Mouse (Mus musculus) liver, embryonic 14.5 days (tissue): ENCODE measurements around the gene Fmnl1. TPM values are rescaled to one million over a fixed set of nuclear protein-coding genes. Genes with fewer than 3 reads are reported as not detected.

ENCODE experiments used
- ATAC-seq: fragments of 200-750 bp; cut with Nextera tagmentation; 2 replicates; pipeline ENCODE4 v1.8.0; 2017; ENCODE audit warnings: moderate number of reproducible peaks, mild to moderate bottlenecking, moderate library complexity; ENCODE audit not compliant: insufficient read depth
- DNase-seq, 3 experiments: peaks; one replicate each; pipeline ENCODE4 v3.0.0-alpha.2; 2012 to 2013; ENCODE audit warnings: low read depth in 3 of 3, low spot score in 3 of 3
- H3K27ac ChIP-seq: fragments of 300-500 bp; sonication (generic); 2 replicates; pipeline ENCODE4 v1.5.1; 2014; ENCODE audit warnings: moderate library complexity, mild to moderate bottlenecking, control low read depth, inconsistent platforms
- H3K27me3 ChIP-seq: fragments of 300-500 bp; sonication (generic); 2 replicates; pipeline ENCODE4 v1.6.1; 2014; ENCODE audit warnings: mild to moderate bottlenecking, low read length, moderate library complexity; ENCODE audit not compliant: control insufficient read depth, insufficient read depth
- H3K36me3 ChIP-seq: fragments of 300-500 bp; sonication (generic); replicated peaks from 2 replicates; pipeline ENCODE4 v1.6.1; 2014; ENCODE audit warnings: low read depth; ENCODE audit not compliant: control insufficient read depth, insufficient read depth
- H3K4me1 ChIP-seq, 2 experiments: fragments of 200-500 bp in 1 of 2; fragments of 300-500 bp in 1 of 2; sonication (generic) in 1 of 2; replicated peaks; 2 replicates each; pipeline ENCODE4 v1.6.1; 2012 to 2014; ENCODE audit warnings: antibody characterized with exemption in 1 of 2, inconsistent platforms in 1 of 2, low read length in 1 of 2; ENCODE audit not compliant: control insufficient read depth in 2 of 2, insufficient read depth in 2 of 2
- H3K4me2 ChIP-seq: fragments of 300-500 bp; sonication (generic); 2 replicates; pipeline ENCODE4 v1.6.1; 2014; ENCODE audit warnings: low read depth, mild to moderate bottlenecking, control low read depth, moderate library complexity
- H3K4me3 ChIP-seq, 2 experiments: fragments of 200-500 bp in 1 of 2; fragments of 300-500 bp in 1 of 2; sonication (generic) in 1 of 2; 2 replicates each; pipeline ENCODE4 v1.5.1; 2012 to 2014; ENCODE audit warnings: low read depth in 2 of 2, low read length in 2 of 2, mild to moderate bottlenecking in 2 of 2, control low read depth in 1 of 2, inconsistent platforms in 1 of 2, moderate library complexity in 1 of 2; ENCODE audit not compliant: insufficient read depth in 1 of 2
- H3K9ac ChIP-seq: fragments of 300-500 bp; sonication (generic); replicated peaks from 2 replicates; pipeline ENCODE4 v1.6.1; 2014; ENCODE audit warnings: mild to moderate bottlenecking, control low read depth, moderate library complexity
- H3K9me3 ChIP-seq: fragments of 300-500 bp; sonication (generic); 2 replicates; pipeline ENCODE4 v1.6.1; 2016; ENCODE audit warnings: low read length, mixed read lengths; ENCODE audit not compliant: control insufficient read depth
- CTCF ChIP-seq: IDR thresholded peaks from 2 replicates; pipeline ENCODE4 v1.5.1; 2016; ENCODE audit warnings: antibody characterized with exemption, low read depth, control low read depth
- EP300 ChIP-seq: IDR thresholded peaks from 2 replicates; pipeline ENCODE4 v1.6.1; 2016; ENCODE audit warnings: antibody characterized with exemption, low read depth
- WGBS: fragments of 180-500 bp; shearing (Covaris S2); extraction: QIAGEN DNeasy Blood & Tissue Kit; methylation state at CpG from one replicate; pipeline ENCODE4 v1.1.7; 2014; ENCODE audit not compliant: insufficient replicate concordance; 5-methylcytosine and 5-hydroxymethylcytosine counted together
- polyA plus RNA-seq, 2 experiments: library from polyadenylated mRNA; depleted of rRNA in 1 of 2; stranded (reverse) in 1 of 2; unstranded in 1 of 2; fragments of >200 nt; fragmentation: Nextera tagmentation in 1 of 2; extraction: Ambion mirVana in 1 of 2; gene quantifications; 2 replicates each; pipeline versions ENCODE4 v1.2.1 to v1.2.3; 2012 to 2014

Fmnl1 gene
- polyA plus RNA-seq, 2 experiments, result 2.3 to 3.5 TPM

DNA sequence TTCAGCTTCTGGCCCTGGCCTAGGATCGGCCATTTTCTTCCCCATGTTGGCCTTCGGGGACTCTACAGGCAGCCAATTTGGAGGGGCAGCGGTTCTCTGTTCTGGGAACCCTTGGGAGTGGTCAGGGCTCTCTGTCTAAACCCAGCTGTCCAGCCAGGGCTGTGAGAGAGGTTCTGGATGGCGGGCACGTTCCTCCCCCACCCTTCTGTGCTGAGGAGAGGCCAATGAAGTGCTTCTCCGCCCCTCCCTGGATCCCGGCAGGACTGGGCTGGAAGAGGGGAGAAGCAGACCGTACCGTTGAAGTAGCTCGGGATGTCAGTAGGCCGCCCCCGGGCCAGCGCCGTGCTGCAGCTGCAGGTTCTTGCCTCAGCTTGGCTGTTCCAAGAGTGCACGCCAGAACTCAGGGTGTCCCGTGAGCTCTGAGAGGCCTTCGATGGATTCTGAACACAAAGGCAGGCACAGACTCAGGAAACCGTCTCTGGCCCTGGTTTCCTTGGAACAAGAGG, 53.1 kb downstream of the Fmnl1 start:
- no peak overlapping the region for H3K27ac ChIP-seq
- ATAC-seq, result no peak
- 72% methylated on average over 18 of the region's 18 CpGs for WGBS

DNA sequence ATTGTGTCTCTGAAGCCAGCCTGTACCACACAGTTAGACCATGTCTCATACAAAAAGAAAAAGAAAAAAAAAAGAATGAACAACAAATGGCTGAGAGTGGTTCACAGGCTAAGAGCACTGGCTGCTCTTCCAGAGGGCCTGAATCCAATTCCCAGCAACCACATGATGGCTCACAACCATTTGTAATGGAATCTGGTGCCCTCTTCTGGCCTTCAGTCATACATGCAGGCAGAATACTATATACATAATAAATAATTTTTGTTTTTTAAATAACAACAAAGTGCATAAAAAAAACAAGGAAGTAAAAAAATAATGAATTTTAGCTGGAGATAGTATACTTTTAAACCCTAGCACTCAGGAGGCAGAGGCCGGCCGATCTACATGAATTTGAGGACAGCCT, 58.7 kb downstream of the Fmnl1 start:
- Histone ChIP-seq H3K27ac (no peak overlapping the region), H3K4me2 (no peak overlapping the region), H3K9ac (no peak overlapping the region), H3K27me3 (no peaks in the 10 kb centered on the region), H3K9me3 (no peaks in the 10 kb centered on the region), H3K36me3 (no peaks in the 10 kb centered on the region), H3K4me3 (no peak overlapping the region), H3K4me1 (no peaks in the 10 kb centered on the region)
- WGBS, result 88% methylated on average over 2 of the region's 2 CpGs
- TF ChIP-seq EP300 (no peak), CTCF (peak; percentile 26)
- no peak for ATAC-seq
- no peak for DNase-seq

More for the DNA sequence above, 53.1 kb downstream of the Fmnl1 start:
- DNase-seq, result no peak
- Histone ChIP-seq H3K4me1 (no peaks in the 10 kb centered on the region), H3K27me3 (no peaks in the 10 kb centered on the region), H3K9ac (no peak overlapping the region), H3K4me2 (no peak overlapping the region), H3K9me3 (no peaks in the 10 kb centered on the region), H3K4me3 (no peak overlapping the region), H3K36me3 (no peaks in the 10 kb centered on the region)
- TF ChIP-seq CTCF (no peak), EP300 (no peak)

DNA sequence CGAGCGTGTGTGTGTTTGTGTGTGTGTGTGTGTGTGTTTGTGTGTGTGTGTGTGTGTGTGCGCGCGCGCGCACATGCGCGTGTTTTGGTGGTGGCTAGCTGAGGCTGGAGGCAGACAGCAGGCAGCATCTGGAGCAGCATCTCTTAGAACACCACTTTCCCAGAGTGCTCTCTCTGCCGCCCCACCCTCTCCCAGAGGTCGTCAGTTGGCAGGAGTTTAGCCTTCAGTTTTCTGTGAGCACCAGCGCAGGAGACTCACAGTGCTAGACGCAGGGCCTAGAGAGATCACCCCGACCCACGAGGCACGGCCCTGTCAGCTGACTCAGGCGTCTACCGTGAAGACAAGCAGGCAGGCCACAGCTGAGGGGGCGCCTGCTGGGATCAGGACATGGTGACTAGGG, 59.7 kb downstream of the Fmnl1 start:
- ATAC-seq (no peak), DNase-seq (no peak)
- 81% methylated on average over 19 of the region's 19 CpGs for WGBS

GRCm38 (mm10) chr11:103231367-103231766, 60.5 kb downstream of the Fmnl1 start:
- TF ChIP-seq CTCF, result no peak
- 76% methylated on average over 7 of the region's 7 CpGs for WGBS
- Histone ChIP-seq H3K4me1 (no peaks in the 10 kb centered on the region), H3K27ac (no peak overlapping the region), H3K27me3 (no peaks in the 10 kb centered on the region), H3K9me3 (no peaks in the 10 kb centered on the region), H3K4me2 (no peak overlapping the region), H3K36me3 (no peaks in the 10 kb centered on the region), H3K4me3 (no peak overlapping the region), H3K9ac (no peak overlapping the region)
- DNase-seq (no peak), ATAC-seq (no peak)

More for the DNA sequence above, 59.7 kb downstream of the Fmnl1 start:
- Histone ChIP-seq H3K27ac (no peak overlapping the region), H3K36me3 (no peaks in the 10 kb centered on the region), H3K9ac (no peak overlapping the region), H3K9me3 (no peaks in the 10 kb centered on the region), H3K27me3 (no peaks in the 10 kb centered on the region), H3K4me3 (no peak overlapping the region), H3K4me2 (no peak overlapping the region), H3K4me1 (no peaks in the 10 kb centered on the region)
- no peak for TF ChIP-seq EP300
- TF ChIP-seq CTCF, result no peak

- Histone ChIP-seq H3K9ac (no peak overlapping the region), H3K4me3 (no peak overlapping the region), H3K4me1 (no peaks in the 10 kb centered on the region), H3K27ac (no peak overlapping the region), H3K4me2 (no peak overlapping the region), H3K9me3 (no peaks in the 10 kb centered on the region), H3K27me3 (no peaks in the 10 kb centered on the region), H3K36me3 (no peaks in the 10 kb centered on the region)
- DNase-seq, result peak in 2 of 3 experiments; percentile 19 to 23
- no peak for ATAC-seq
- TF ChIP-seq EP300 (no peak), CTCF (peak; percentile 90)
- 24% methylated on average over 7 of the region's 7 CpGs for WGBS
Observed at GRCm38 (mm10) chr11:103232966-103233365, 62.1 kb downstream of the Fmnl1 start.
